Mouse (Mus musculus) intestine, postnatal 0 days (tissue): Measurements from ENCODE around the gene Gpsm3. TPM values are rescaled to one million over a fixed set of nuclear protein-coding genes. Genes with fewer than 3 reads are reported as not detected.

ENCODE experiments used
- ATAC-seq: fragments of 200-750 bp; cut with Nextera tagmentation; 2 replicates; pipeline ENCODE4 v1.8.0; 2017; ENCODE audit warnings: mild to moderate bottlenecking, moderate TSS enrichment, moderate library complexity
- H3K27ac ChIP-seq: fragments of 300-500 bp; sonication (generic); 2 replicates; pipeline ENCODE4 v1.5.1; 2014; ENCODE audit warnings: mild to moderate bottlenecking, low read depth, low read length, moderate library complexity
- H3K27me3 ChIP-seq: fragments of 300-500 bp; sonication (generic); replicated peaks from 2 replicates; pipeline ENCODE4 v1.6.1; 2014; ENCODE audit warnings: low read length, mixed read lengths; ENCODE audit not compliant: control insufficient read depth, insufficient read depth
- H3K36me3 ChIP-seq: fragments of 300-500 bp; sonication (generic); 2 replicates; pipeline ENCODE4 v1.6.1; 2014; ENCODE audit warnings: mild to moderate bottlenecking, moderate library complexity; ENCODE audit not compliant: control insufficient read depth, insufficient read depth
- H3K4me1 ChIP-seq: fragments of 300-500 bp; sonication (generic); replicated peaks from 2 replicates; pipeline ENCODE4 v1.6.1; 2014; ENCODE audit warnings: antibody characterized with exemption, low read length, mixed read lengths; ENCODE audit not compliant: control insufficient read depth, insufficient read depth
- H3K4me2 ChIP-seq: fragments of 300-500 bp; sonication (generic); replicated peaks from 2 replicates; pipeline ENCODE4 v1.6.1; 2014; ENCODE audit warnings: low read depth, mild to moderate bottlenecking, moderate library complexity
- H3K4me3 ChIP-seq: fragments of 300-500 bp; sonication (generic); 2 replicates; pipeline ENCODE4 v1.5.1; 2014; ENCODE audit warnings: low read depth, low read length
- H3K9ac ChIP-seq: fragments of 300-500 bp; sonication (generic); 2 replicates; pipeline ENCODE4 v1.6.1; 2014; ENCODE audit warnings: mild to moderate bottlenecking, low read depth, low read length
- H3K9me3 ChIP-seq: fragments of 300-500 bp; sonication (generic); 2 replicates; pipeline ENCODE4 v1.6.1; 2016; ENCODE audit warnings: mixed run types; ENCODE audit not compliant: control insufficient read depth
- CTCF ChIP-seq: sonication (generic); IDR thresholded peaks from 2 replicates; pipeline ENCODE4 v1.5.1; 2016; ENCODE audit warnings: low read depth, mild to moderate bottlenecking, control low read depth, antibody characterized with exemption, moderate library complexity
- WGBS: fragments of 180-500 bp; shearing (Covaris S2); extraction: QIAGEN DNeasy Blood & Tissue Kit; methylation state at CpG from one replicate; pipeline ENCODE4 v1.1.7; 2014; 5-methylcytosine and 5-hydroxymethylcytosine counted together
- polyA plus RNA-seq: library from polyadenylated mRNA; unstranded; fragments of >200 nt; fragmentation: Nextera tagmentation; extraction: Ambion mirVana; gene quantifications from 2 replicates; pipeline ENCODE4 v1.2.1, GENCODE M21; 2015

The Gpsm3 gene
- polyA plus RNA-seq, 1 experiment from 2014 or later, result 8.6 TPM

DNA sequence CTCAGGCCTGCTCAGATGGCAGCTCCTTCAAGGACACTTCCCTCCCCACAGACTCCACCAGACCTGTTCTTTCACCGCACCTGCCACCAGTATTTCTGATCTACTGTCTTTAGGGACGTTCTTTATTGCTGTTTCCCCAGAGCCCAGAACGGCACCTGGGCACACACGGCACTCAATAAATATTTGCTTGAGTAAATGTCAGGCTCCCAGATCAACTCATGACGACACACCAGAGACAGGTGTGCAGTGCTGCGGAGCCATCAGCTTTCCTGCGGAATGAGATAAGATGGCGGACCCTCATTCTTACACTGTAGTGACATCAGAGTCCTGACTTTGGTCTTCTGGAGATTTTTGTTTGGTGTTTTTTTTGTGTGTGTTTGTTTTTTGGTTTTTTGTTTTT, 31.4 kb downstream of the Gpsm3 start:
- H3K4me3 ChIP-seq, result no peak overlapping the region

DNA sequence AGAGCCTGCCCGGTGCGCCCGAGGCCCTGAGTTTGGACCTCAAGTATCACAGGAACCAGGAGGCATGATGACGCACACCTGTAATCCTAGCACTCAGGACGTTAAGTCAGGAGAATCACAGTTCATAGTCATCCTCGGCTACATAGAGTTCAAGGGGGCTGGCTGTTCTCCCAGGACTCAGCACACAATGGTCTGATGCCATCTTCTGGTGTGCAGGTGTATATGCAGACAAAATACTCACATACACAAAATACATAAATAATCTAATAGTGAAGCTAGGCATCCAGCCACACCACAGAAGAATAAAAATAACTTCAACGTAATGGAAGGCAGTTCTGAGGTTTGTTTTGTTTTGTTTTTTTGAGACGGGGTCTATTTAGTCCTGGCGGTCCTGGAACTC, 33.6 kb downstream of the Gpsm3 start:
- Histone ChIP-seq H3K9me3 (no peaks in the 10 kb centered on the region), H3K4me2 (no peak overlapping the region), H3K27me3 (no peaks in the 10 kb centered on the region), H3K36me3 (peaks cover 32% of the 10 kb centered on the region), H3K4me1 (no peaks in the 10 kb centered on the region; the same call in 1 of the 2 replicates), H3K27ac (no peak overlapping the region), H3K9ac (no peak overlapping the region), H3K4me3 (no peak overlapping the region)
- TF ChIP-seq CTCF, result peak; percentile 49
- 84% methylated on average over 9 of the region's 9 CpGs for WGBS
- ATAC-seq, result no peak

More for the DNA sequence above, 31.4 kb downstream of the Gpsm3 start:
- Histone ChIP-seq H3K4me2 (no peak overlapping the region), H3K9me3 (no peaks in the 10 kb centered on the region), H3K27me3 (no peaks in the 10 kb centered on the region), H3K9ac (no peak overlapping the region), H3K36me3 (peaks cover 49% of the 10 kb centered on the region), H3K4me1 (no peaks in the 10 kb centered on the region), H3K27ac (no peak overlapping the region)
- peak; percentile 58 for ATAC-seq
- TF ChIP-seq CTCF, result no peak
- WGBS, result 50% methylated on average over 8 of the region's 8 CpGs

DNA sequence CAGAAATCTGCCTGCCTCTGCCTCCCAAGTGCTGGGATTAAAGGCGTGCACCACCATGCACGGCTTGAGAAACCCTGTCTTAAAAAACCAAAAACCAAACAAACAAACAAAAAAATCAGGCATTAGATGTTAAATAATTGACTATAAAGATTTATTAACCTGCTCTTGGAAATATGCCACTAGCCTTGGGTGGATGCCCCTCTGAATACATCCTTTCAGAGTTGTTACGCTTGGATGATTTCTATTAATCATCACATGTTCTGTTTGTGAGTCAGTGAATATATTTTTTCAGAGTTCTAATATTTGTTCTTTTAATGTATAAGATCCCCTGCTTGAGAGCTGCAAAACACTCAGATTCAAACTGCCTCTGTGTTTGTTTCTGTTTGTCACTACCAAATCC, 35.4 kb downstream of the Gpsm3 start:
- H3K27ac ChIP-seq, result no peak overlapping the region
- TF ChIP-seq CTCF, result no peak
- H3K4me2 ChIP-seq, result no peak overlapping the region
- 96% methylated on average over 3 of the region's 3 CpGs for WGBS
- no peaks in the 10 kb centered on the region for H3K9me3 ChIP-seq
- H3K4me1 ChIP-seq, result peaks cover 2% of the 10 kb centered on the region; the same call in 1 of the 2 replicates
- H3K27me3 ChIP-seq, result peaks cover 3% of the 10 kb centered on the region; the same call in 1 of the 2 replicates
- no peak overlapping the region for H3K4me3 ChIP-seq
- H3K9ac ChIP-seq, result no peak overlapping the region
- H3K36me3 ChIP-seq, result peaks cover 31% of the 10 kb centered on the region
- no peak for ATAC-seq

DNA sequence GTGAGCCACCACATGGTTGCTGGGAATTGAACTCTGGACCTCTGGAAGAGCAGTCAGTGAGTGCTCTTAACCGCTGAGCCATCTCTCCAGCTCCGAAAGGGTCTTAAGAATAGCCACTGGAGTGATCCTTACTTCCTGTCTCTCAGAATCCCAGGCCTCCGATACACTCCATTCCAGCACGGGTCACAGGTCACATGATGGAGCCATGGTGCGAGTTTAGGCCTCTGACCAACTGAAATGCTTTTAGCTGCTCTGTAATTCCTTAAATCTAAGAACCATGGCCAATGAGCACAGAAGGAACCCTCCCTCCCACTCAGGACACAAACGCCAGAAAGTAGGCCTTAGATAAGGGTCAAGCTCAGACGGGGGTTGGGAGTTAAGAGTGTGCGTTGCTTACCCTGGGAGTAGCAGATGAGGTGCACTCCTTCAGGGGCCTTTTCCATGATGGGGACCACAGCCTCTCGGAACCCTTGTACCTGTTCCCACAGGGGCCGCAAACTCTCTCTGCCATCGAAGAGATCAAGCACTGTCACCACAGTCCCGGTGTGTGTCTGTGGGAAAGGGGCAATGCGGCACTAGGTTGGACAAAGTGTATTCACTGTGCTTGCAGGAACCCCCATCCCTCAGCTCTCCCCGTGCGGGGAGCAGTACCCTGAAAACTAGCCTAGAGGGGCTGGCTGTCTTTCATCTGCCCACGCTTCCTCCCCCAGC, 36.6 kb downstream of the Gpsm3 start:
- no peak for TF ChIP-seq CTCF
- whole genome bisulfite sequencing, result 52% methylated on average over 16 of the region's 16 CpGs
- peak overlapping the region; percentile 87 for H3K27ac ChIP-seq
- peak overlapping the region; percentile 65 for H3K9ac ChIP-seq
- H3K4me1 ChIP-seq, result peaks cover 5% of the 10 kb centered on the region
- H3K27me3 ChIP-seq, result peaks cover 11% of the 10 kb centered on the region
- ATAC-seq, result no peak
- H3K36me3 ChIP-seq, result peaks cover 18% of the 10 kb centered on the region
- no peaks in the 10 kb centered on the region for H3K9me3 ChIP-seq
- H3K4me3 ChIP-seq, result peak overlapping the region; percentile 66
- peak overlapping the region; percentile 95 for H3K4me2 ChIP-seq

DNA sequence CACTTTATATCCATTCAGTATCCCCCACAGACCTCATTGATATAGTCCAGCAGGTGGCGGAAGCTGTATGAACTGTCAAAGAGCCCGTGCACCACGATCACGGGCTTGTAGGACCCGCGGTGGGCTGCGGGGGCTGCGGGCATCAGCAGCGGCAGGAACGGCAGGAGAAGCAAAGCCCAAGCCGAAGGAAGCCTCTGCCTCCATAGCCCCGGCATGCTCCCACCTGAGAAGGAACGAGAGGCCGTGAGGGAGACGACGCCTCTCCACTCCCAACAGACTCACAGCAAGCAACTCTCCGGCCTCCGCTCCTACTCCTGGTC, 37.1 kb downstream of the Gpsm3 start:
- no peak for ATAC-seq
- Histone ChIP-seq H3K4me3 (peak overlapping the region; percentile 66), H3K27me3 (peaks cover 16% of the 10 kb centered on the region), H3K4me1 (peaks cover 9% of the 10 kb centered on the region), H3K36me3 (peaks cover 14% of the 10 kb centered on the region), H3K4me2 (peak overlapping the region; percentile 95), H3K27ac (peak overlapping the region; percentile 87), H3K9me3 (no peaks in the 10 kb centered on the region), H3K9ac (peak overlapping the region; percentile 65)
- peak; percentile 77 for TF ChIP-seq CTCF
- 1% methylated on average over 15 of the region's 18 CpGs for WGBS

DNA sequence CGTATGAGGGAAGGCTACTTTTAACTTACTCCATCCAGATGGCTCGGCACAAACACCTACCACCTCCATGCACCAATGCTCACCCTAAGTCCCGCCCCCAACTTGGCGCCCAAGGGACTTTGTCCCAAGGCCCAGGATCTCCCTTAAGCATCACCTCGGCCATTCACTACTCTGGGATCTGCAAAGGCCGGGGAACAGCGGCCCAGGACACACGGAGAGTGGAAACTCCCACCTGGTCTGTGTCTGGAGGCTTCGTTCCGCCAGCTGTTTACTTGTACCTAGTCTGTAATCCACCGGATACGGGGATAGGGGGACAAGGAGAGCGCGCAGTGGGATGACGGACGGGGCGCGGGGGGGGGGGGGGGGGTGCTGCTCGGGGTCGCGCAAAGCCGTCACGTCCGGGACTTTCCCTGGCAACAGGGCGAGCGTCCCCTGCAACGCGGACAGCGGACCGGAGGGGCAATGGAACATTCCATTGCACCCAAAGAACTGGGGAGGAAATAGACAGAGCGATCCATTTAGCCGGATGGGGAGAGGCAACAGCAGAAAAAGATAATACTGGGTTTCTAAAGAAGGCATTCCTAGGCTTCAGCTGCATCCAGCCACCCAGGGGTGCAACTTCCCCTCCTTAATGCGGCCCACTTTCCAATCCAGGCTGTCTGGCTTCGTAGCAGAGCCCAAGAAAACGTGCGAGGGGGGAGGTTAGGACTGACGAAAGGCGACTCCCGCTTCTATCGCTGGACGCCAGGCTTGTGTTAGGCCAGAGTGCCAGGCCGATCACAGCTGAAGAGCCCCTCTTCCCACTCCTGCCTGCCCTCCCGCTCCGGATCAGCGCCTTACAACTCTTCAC, 37.7 kb downstream of the Gpsm3 start:
- Histone ChIP-seq H3K9ac (peak overlapping the region; percentile 65), H3K9me3 (no peaks in the 10 kb centered on the region), H3K27ac (peak overlapping the region; percentile 87), H3K36me3 (peaks cover 8% of the 10 kb centered on the region; the same call in 1 of the 2 replicates), H3K4me2 (peak overlapping the region; percentile 95), H3K4me3 (peak overlapping the region; percentile 66), H3K27me3 (peaks cover 16% of the 10 kb centered on the region), H3K4me1 (peaks cover 9% of the 10 kb centered on the region)
- 1% methylated on average over 40 of the region's 45 CpGs for WGBS
- ATAC-seq, result peak; percentile 66
- TF ChIP-seq CTCF, result no peak
